Mouse (Mus musculus) thymus, adult 2 months (tissue): Measurements from ENCODE around the gene Rtp2.

ENCODE experiments used
- CTCF ChIP-seq: fragments of 200-500 bp; IDR thresholded peaks from 2 replicates; pipeline ENCODE4 v1.5.1; 2012; ENCODE audit warnings: mild to moderate bottlenecking, control low read depth, low read length, moderate library complexity, borderline replicate concordance; ENCODE audit not compliant: control insufficient read depth, poor library complexity, insufficient read depth; ENCODE audit errors: extremely low read depth
- POLR2A ChIP-seq: fragments of 200-500 bp; IDR thresholded peaks from 2 replicates; pipeline ENCODE4 v1.6.1; 2012; ENCODE audit warnings: mild to moderate bottlenecking, low read length, control low read depth, moderate library complexity; ENCODE audit not compliant: control insufficient read depth, poor library complexity, insufficient read depth; ENCODE audit errors: extremely low read depth

- TF ChIP-seq POLR2A (no peak), CTCF (no peak)
Measured at GRCm38 (mm10) chr16:23972901-23973300, 40.7 kb upstream of the Rtp2 start.
